In the genomic region with DNA sequence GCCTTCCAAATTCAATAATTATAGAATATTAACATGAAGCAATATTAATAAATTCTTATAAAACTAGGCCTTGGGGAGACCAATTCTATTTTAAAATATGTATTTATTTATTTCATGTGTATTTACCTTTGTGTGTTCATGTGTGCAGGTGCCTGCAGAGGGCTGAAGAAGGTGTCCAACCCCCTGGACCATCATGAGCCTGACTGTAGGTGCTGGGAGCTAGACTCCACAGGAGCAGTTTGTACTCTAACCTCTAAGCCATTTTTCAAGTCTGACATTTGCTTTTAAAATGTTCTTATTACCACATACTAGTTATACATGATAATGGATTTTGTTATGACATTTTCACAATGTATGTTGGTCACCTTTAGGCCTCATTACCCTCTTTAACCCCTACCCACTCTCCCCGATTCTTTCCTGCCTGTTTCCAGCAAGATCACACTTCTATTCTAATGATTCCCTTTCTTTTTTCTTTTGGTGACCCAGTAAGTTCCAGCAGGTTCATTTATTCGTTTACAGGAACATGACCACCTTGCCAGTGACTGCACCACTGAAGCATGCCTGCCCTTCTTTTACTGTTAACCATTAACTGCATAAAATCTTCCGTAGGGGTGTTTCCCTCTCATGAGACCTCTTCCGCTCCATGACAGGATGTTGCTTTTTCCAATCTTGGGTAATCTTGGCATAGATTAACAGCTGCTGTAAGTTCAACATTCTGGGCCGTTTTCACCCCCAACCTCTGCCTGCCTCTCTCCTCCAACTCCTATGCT, we compare ENCODE assay signal across 28 mouse cellular contexts. TPM values are rescaled to one million over a fixed set of nuclear protein-coding genes. Genes with fewer than 3 reads are reported as not detected.
A peak's percentile ranks its signal among the peaks of the same experiment; 100 is the strongest.
DNase-seq lines count a peak whose midpoint lies in the region; ATAC-seq and TF ChIP-seq lines count a peak whose summit lies in the region.
"Had no signal": no experiment of that assay in that cellular context is flagged by ENCODE, and none has a peak within 500 bp of the region (broad histone marks: within the 10 kb centered on the region; RNA-seq: fewer than 3 reads in every experiment).

No protein-coding gene starts in this region.

- no peaks in the 10 kb centered on the region for H3K9me3 ChIP-seq in kidney, embryonic 14.5 days (ENCODE audit: control insufficient read depth, low read length)
- no peaks in the 10 kb centered on the region for H3K9me3 ChIP-seq in kidney, postnatal 0 days (replicated peaks; ENCODE audit: low read length)
- H3K9me3 ChIP-seq: embryonic facial prominence, embryonic 10.5 days; embryonic facial prominence, embryonic 13.5 days; forebrain, embryonic 12.5 days; forebrain, embryonic 15.5 days; G1E; hindbrain, embryonic 10.5 days; hindbrain, embryonic 13.5 days had no signal

- in situ Hi-C loops in Patski (cut with MboI; ENCODE audit: low pct_unique_long_range_greater_than_20kb), result no loop called here

- no peak for TF ChIP-seq POLR2A in cerebellum, adult 2 months (IDR thresholded peaks at IDR 0.05; ENCODE audit: borderline replicate concordance, insufficient read depth, low read length)

- H3K4me2 ChIP-seq in kidney, embryonic 14.5 days (replicated peaks; ENCODE audit: low read depth, low read length), result no peak overlapping the region
- H3K4me2 ChIP-seq in kidney, postnatal 0 days (ENCODE audit: low read length), result no peak overlapping the region
- H3K4me2 ChIP-seq: embryonic facial prominence, embryonic 13.5 days; forebrain, embryonic 12.5 days; forebrain, embryonic 15.5 days; heart, embryonic 11.5 days; hindbrain, embryonic 13.5 days had no signal

- no peaks in the 10 kb centered on the region for H3K4me1 ChIP-seq in kidney, embryonic 14.5 days (ENCODE audit: control insufficient read depth, insufficient read depth, low read length)
- 0 out of 2 replicates have a peak, but pooled peaks cover 7% of the 10 kb centered on the region for H3K4me1 ChIP-seq in kidney, postnatal 0 days (replicated peaks; ENCODE audit: insufficient read depth, low read length)
- H3K4me1 ChIP-seq in cerebellum, adult 2 months (ENCODE audit: control insufficient read depth, insufficient read depth, low read length), result no peaks in the 10 kb centered on the region
- H3K4me1 ChIP-seq: embryonic facial prominence, embryonic 10.5 days; embryonic facial prominence, embryonic 13.5 days; forebrain, embryonic 12.5 days; forebrain, embryonic 15.5 days; hindbrain, embryonic 10.5 days; hindbrain, embryonic 13.5 days had no signal

- TF ChIP-seq CTCF in Patski (IDR thresholded peaks at IDR 0.05), result no peak
- TF ChIP-seq CTCF in kidney, postnatal 0 days (IDR thresholded peaks at IDR 0.05; ENCODE audit: low read depth), result no peak
- TF ChIP-seq CTCF in cerebellum, adult 2 months (IDR thresholded peaks at IDR 0.05; ENCODE audit: borderline replicate concordance, insufficient read depth, low read depth, low read length), result no peak

- no peak overlapping the region for H3K9ac ChIP-seq in kidney, embryonic 14.5 days (ENCODE audit: low read depth, low read length)
- no peak overlapping the region for H3K9ac ChIP-seq in kidney, postnatal 0 days (ENCODE audit: low read depth, low read length)
- H3K9ac ChIP-seq: embryonic facial prominence, embryonic 13.5 days; forebrain, embryonic 12.5 days; forebrain, embryonic 15.5 days; hindbrain, embryonic 13.5 days had no signal

- POLR2A ChIA-PET in Patski (lab: Charles Lee), result no interaction called here

- peak; percentile 73 for ATAC-seq in Patski
- peak; percentile 90; the same call in 1 of the 2 replicates for ATAC-seq in kidney, embryonic 14.5 days (ENCODE audit: low FRiP score, low TSS enrichment)
- peak; percentile 89; the same call in 1 of the 2 replicates for ATAC-seq in kidney, postnatal 0 days (replicated peaks; ENCODE audit: low FRiP score, low read depth)
- ATAC-seq in frontal cortex, adult (ENCODE audit: low TSS enrichment), result no peak
- ATAC-seq: forebrain, embryonic 15.5 days; hindbrain, embryonic 16.5 days had no signal

- 38% methylated on average over 5 of the region's 5 CpGs for WGBS in kidney, embryonic 14.5 days
- 23% methylated on average over 5 of the region's 5 CpGs for WGBS in kidney, postnatal 0 days
- 72% methylated on average over 5 of the region's 5 CpGs for WGBS in cerebellum, adult 2 months

- no peaks in the 10 kb centered on the region for H3K36me3 ChIP-seq in kidney, embryonic 14.5 days (ENCODE audit: control insufficient read depth, insufficient read depth, low read length)
- H3K36me3 ChIP-seq in kidney, postnatal 0 days (ENCODE audit: insufficient read depth, low read length), result no peaks in the 10 kb centered on the region
- H3K36me3 ChIP-seq: embryonic facial prominence, embryonic 10.5 days; embryonic facial prominence, embryonic 13.5 days; forebrain, embryonic 12.5 days; forebrain, embryonic 15.5 days; G1E; hindbrain, embryonic 10.5 days; hindbrain, embryonic 13.5 days had no signal

- DNase-seq in kidney, adult 11 months, result peak; percentile 15
- DNase-seq in kidney, adult 18-20 months, result no peak
- DNase-seq in Patski (ENCODE audit: low read depth, low spot score), result peak; percentile 13
- DNase-seq in kidney, postnatal 0 days (ENCODE audit: low spot score), result peak; percentile 35
- no peak for DNase-seq in cerebellum, adult 2 months
- DNase-seq in heart, postnatal 36 days, result no peak
- DNase-seq: adrenal gland, adult 2 months; adrenal gland, postnatal 14 days; cerebellum, adult 11 months; cerebellum, adult 8-10 months; cerebellum, postnatal 10 days; cerebellum, postnatal 36 days; embryo, embryonic 11 days; gastrocnemius, postnatal 10 days; heart, adult 11 months had no signal

- no peaks in the 10 kb centered on the region for H3K27me3 ChIP-seq in Patski
- H3K27me3 ChIP-seq in kidney, embryonic 14.5 days (ENCODE audit: control insufficient read depth, insufficient read depth, low read length), result no peaks in the 10 kb centered on the region
- no peaks in the 10 kb centered on the region for H3K27me3 ChIP-seq in kidney, postnatal 0 days (ENCODE audit: insufficient read depth, low read length)
- H3K27me3 ChIP-seq in cerebellum, adult 2 months (ENCODE audit: control insufficient read depth, insufficient read depth, low read length), result no peaks in the 10 kb centered on the region
- H3K27me3 ChIP-seq: CH12.LX; embryonic facial prominence, embryonic 13.5 days; forebrain, embryonic 12.5 days; forebrain, embryonic 15.5 days; hindbrain, embryonic 13.5 days had no signal

- CTCF ChIA-PET in Patski (lab: Charles Lee), result no interaction called here

- H3K27ac ChIP-seq in kidney, embryonic 14.5 days (ENCODE audit: low read depth, low read length), result no peak overlapping the region; the same call in 1 of the 2 replicates
- H3K27ac ChIP-seq in kidney, postnatal 0 days, result no peak overlapping the region; the same call in 1 of the 2 replicates
- no peak overlapping the region for H3K27ac ChIP-seq in cerebellum, adult 2 months (ENCODE audit: insufficient read depth, low read length)
- H3K27ac ChIP-seq: embryonic facial prominence, embryonic 10.5 days; embryonic facial prominence, embryonic 13.5 days; forebrain, embryonic 12.5 days; forebrain, embryonic 15.5 days; hindbrain, embryonic 10.5 days; hindbrain, embryonic 13.5 days had no signal

- intact Hi-C loops in heart, postnatal 36 days (cut with DNase I), result no loop called here

- no peak overlapping the region for H3K4me3 ChIP-seq in kidney, embryonic 14.5 days (ENCODE audit: low read length)
- H3K4me3 ChIP-seq in kidney, postnatal 0 days (replicated peaks; ENCODE audit: low read depth, low read length), result no peak overlapping the region
- H3K4me3 ChIP-seq in cerebellum, adult 2 months (replicated peaks; ENCODE audit: insufficient read depth, low read depth, low read length), result no peak overlapping the region
- H3K4me3 ChIP-seq: embryonic facial prominence, embryonic 10.5 days; embryonic facial prominence, embryonic 13.5 days; erythroblast, embryonic 14.5 days; forebrain, embryonic 12.5 days; forebrain, embryonic 15.5 days; hindbrain, embryonic 10.5 days; hindbrain, embryonic 13.5 days had no signal

RNA-seq across cellular contexts. Expression of a gene that starts 36.8 kb away (rescaled TPM):
- polyA plus RNA-seq in Patski (2021), result 1.3 TPM
- 6.3 and 12.0 TPM in 2 replicates for polyA plus RNA-seq in kidney, embryonic 14.5 days (2014; fragmentation: Nextera tagmentation; extraction: Ambion mirVana)
- polyA plus RNA-seq in kidney, postnatal 0 days (2015; fragmentation: Nextera tagmentation; extraction: Ambion mirVana), result 7.1 and 7.3 TPM in 2 replicates
- 8.7 and 9.1 TPM in 2 replicates for polyA plus RNA-seq in cerebellum, adult 2 months (2012; rRNA removed)
- total RNA-seq in heart, postnatal 36 days (2021), result under 1 TPM; 0.50 to 0.81 TPM
- polyA plus RNA-seq: erythroblast, embryonic 14.5 days; G1E had no signal

Comparison
In these comparisons a context has a peak if more than half of its experiments do, and no peak if none do; other contexts are left out.
1. DNase-seq: peak in kidney, adult 11 months (single experiment), Patski (single experiment) and kidney, postnatal 0 days (single experiment); none in kidney, adult 18-20 months (single experiment), cerebellum, adult 2 months (0 of 2) and heart, postnatal 36 days (0 of 2).